Mouse (Mus musculus): Measurements from ENCODE around the gene Rbm41. TPM values are rescaled to one million over a fixed set of nuclear protein-coding genes. Genes with fewer than 3 reads are reported as not detected.

Rbm41 gene
- 1 to 10 TPM; 9.2 to 10.0 TPM for total RNA-seq (2021)
- long read RNA-seq, result 0 reads

DNA sequence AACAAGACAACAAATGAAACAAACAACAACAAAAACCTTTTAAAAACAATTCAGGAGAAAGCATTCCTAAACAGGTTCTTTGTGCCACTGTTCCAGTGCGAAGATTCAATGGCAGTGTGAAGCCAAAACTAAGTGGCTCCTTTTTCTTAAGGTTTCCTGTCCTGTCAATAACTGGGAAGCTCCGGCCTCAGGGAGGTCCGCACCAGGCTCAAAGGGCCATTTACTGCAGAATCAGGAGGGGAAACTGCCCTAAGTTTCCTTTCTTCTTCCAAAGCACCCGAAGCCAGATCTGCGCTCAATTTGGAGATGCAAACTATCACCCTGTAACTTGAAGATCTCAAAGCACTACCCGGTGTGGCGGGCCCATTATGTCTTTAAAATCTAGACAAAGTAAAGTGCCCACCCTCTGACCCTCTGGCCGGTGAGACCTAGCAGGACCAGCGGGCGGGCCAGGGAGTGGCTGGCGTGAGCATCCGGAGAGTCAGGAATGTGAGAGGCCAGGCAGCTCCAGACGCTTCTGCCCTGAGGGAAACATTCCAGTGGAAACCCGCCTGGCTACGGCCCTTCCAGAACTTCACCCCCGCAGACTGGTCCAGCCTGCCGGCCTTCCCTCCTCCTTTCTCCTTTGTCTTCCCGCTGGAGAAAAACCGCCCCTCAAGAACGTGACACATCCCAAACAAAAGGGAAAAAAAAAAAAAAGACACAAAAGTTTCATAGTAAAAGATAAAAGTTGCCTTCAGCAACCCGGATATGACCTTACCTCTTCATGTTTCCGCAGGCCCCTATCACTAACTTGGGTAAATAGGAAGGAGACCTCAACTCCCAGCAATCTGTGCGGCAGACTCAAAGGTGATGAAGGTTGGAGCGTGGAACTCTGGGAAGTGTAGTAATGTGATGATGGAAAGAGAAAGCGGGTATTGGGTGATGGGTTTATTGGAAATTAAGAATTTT, at the start of gene Rbm41:
TSS of gene Rbm41 (minus strand) at position 856 of the 951 bp plus-strand sequence.
- peak; percentile 10 to 37 for DNase-seq (ENCODE audit: low spot score in 2 of 2)

DNA sequence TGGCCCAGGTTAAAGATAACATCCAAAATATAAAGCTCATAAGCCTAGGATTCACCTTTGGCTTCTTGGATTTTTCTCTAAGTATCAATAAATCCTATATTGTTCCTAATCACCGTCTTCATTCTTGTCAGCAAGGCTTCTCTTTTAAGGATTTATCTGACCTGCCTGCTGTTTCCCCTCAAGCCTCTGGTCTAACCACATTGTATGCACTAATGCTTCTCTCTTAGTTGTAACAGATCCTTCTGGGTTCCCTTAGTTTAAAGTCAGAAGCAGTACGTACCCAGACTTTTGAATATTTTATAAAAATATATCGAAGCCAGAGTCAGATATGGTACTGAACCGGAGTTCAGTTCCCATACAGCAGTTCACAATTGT, 283 bp upstream of the Rbm41 start:
- DNase-seq (ENCODE audit: low spot score in 2 of 2), result no peak

DNA sequence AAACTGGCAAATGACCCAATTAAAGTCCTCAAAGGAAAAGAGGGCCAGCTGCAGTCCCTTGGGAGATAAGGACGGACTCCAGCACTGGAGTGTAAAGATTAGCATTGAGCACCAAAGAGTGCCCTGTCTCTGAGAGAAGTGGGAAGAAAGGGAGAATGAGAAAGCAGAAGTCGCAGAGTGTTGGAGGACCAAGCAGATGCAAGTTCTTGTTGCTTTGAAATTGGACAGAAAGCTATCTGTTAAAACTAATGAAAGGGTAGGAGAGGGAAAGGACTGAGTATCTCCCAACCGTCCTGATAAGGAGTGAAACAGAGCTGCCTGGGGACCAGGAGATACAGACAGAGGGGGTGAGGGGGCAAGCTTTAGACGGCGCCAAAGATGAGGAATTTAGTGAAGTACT, 16.3 kb downstream of the Rbm41 start:
- no peak for DNase-seq (ENCODE audit: low spot score in 2 of 2)

DNA sequence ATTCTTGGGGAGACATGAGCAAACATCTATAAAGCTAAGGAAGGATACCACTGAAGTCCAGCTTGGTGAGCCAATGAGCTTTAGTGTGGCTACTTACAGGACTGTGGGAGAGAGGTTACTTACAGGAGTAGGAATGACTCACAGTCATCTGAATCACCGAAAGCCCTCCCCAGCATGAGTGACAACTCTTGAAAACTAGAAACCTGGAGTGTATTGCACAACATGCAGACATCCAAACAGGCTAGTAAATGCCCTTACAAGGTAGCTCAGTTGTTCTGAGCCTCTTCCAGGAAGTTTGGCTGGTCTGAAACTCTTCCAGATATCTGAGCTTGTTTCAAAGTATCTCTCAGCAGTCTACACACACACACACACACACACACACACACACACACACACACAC, 64.9 kb downstream of the Rbm41 start:
- DNase-seq (ENCODE audit: low spot score in 2 of 2), result no peak

DNA sequence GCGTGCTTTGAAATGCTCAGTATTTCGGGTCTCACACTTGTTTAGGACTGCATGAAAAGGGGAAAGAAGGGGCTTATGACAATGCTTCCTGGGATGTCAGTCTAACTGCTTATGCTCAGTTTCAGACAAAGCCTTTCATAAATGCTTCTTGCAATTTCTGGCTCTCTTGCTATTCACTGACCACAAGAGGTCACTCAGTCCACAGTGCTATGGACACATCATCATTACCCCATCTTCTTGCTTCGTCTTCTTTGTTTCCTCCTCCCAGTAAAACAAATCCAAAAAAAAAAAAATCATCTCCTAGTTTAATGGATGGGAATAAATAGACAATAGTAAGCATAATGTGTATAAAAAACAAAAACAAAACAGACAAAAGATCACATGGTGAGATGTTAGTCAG, 65.9 kb downstream of the Rbm41 start:
- no peak for DNase-seq (ENCODE audit: low spot score in 2 of 2)

DNA sequence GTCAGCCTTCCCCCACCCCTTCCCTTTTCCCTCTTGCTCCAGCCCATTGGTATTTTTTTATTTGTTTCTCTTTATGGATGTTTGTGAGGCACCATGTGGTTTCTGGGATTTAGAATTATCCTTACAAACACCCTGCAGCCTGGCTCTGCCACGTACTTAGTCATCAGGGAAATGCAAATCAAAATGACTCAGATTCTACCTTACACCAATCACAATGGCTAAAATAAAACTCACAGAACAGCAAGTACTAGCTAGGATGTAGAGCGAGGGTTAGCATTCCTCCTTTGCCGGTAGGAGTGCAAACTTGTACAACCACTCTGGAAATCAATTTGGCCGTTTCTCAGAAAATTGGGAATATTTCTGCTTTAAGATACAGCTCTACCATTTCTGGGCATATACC, 77.8 kb downstream of the Rbm41 start:
- DNase-seq (ENCODE audit: low spot score in 2 of 2), result no peak

DNA sequence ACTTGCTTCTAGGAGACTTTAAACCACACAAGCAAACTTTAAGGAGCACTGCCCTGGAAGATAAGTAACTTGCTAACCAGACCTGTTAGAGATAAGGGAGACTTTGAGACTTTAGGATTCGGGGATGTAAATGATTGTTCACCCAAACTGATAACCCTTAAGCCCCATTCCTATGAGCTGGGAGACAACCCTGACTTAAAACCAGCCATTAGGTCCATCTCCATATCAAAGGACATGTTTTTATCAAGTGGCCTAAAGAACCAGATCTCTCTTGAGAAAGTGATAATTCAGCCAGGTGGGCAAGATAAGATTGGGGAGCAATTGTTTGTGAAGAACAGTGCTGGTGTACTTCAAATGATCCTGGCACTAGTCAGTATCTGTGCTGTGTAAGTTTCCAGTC, 107.0 kb downstream of the Rbm41 start:
- DNase-seq (ENCODE audit: low spot score in 2 of 2), result no peak

DNA sequence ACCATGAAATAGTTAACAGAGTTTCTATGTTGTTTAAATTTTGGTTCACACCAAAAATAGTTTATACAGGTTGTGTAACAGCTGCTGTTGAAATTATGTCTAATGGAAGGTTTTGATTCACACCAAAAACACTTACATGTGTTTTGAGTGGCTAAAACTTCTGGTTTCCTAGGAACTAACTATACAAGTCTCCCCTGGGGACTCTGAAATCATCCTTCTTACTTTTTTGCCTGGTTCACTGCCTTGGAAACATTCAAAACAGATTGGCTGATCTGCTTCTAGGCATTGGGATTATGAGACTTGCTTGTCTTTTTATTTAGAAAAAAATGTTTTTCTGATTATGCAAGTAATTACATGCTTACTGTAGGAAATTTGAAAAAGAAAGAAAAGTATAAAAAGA, 115.2 kb downstream of the Rbm41 start:
- no peak for DNase-seq (ENCODE audit: low spot score in 2 of 2)

DNA sequence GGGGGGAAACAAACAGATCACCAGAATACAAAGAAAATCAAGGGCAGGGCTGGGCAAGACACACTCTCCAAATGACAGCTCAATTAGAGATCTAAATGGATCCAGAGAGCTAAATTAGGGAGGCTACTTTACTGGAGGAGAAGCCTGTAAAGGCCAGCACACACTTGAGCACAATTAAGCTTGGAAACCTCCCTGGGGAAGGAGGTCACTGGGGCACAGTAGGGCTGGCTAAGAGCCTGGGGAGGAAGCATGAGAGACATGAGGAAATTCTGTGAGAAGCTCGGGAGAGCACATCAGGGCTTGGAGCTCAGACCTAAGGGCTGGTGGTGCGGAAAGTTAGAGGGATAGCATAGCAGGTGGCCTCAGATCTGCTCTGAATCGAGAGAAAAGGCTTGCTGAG, 120.5 kb downstream of the Rbm41 start:
- no peak for DNase-seq (ENCODE audit: low spot score in 2 of 2)

DNA sequence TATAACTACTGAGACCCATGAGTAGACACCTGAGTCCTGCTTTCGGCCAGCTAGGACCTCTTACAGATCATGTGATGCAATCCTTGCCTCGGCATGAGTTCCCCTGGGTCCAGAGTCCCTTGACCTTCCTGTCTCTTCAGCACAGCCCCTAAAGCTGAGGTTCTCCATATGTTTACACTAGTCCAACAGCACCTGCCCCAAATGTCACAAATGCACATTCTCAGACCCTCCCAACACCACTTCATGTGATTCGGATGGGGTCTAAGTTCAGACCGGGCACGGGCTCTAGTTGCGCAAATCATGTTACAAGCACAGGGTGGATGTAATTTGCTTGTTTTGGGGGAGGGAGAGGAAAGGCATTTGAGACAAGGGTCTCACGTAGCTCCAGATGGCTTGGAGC, 121.3 kb downstream of the Rbm41 start:
- DNase-seq (ENCODE audit: low spot score in 2 of 2), result no peak

DNA sequence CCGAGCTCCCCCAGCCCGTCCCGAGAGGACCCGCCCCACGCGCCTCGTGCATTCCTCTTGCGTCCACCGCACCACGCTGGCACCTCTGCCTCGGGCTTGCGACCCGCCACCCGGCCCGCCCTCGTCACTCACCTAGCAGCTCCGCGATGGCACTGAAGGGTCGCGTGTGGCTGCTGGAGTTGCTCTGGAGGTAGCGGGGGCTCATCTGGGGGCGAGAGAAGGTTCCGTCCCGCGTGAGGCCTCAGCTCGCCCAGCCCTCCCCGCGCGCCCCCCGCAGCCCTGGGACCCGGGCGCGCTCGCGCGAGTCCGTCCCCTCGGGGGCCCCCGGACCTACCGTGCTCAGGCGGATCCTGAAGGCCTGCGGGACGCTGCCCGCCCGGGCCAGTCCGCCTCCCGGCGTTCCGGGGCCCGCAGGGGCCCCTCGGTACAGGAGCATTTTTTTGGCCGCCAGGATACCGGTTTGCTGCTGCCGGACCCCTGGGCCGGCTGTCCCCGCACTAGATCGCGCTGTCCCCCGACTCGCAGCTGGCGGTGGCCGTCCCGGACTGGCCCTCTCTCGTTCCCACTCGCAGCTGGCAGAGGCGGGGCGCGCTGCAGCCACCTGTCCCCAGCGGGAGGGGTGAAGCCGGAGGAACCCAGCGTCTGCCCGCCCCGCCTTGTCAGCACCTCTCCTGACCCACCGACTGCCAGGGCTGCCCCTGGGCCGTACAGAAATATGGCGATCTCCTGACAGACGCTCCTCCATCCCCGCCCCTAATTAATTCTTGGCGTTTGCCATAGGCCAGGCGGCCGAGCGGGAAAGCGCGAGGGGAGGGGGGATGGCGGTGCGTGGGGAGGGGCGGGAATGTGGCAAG, 127.2 kb downstream of the Rbm41 start, which contains the start of gene Morc4:
TSS of gene Morc4 (minus strand) at position 740 of the 854 bp plus-strand sequence.
- peak; percentile 33 to 48 for DNase-seq (ENCODE audit: low spot score in 2 of 2)

DNA sequence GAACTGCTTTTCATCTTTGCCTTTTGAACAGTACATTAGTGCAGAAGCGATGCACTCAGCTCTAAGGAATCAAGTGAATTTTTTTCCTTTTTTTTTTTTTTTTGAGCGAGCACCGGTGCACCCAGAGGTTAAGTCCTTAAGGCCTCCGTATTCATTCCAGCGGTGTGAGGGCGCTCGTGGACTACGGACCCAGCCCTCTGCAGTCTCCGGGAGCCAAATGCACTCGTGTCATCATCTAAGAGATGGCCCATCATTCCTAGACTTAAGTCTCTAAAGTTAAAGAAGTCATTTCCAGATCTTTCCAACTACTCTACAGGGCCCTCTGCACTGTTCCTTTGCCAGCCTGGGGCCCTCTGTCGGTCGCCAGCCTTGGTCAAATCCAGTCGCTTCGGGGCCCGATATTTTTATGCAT, 128.1 kb downstream of the Rbm41 start:
- peak; percentile 4 to 16 for DNase-seq (ENCODE audit: low spot score in 2 of 2)

DNA sequence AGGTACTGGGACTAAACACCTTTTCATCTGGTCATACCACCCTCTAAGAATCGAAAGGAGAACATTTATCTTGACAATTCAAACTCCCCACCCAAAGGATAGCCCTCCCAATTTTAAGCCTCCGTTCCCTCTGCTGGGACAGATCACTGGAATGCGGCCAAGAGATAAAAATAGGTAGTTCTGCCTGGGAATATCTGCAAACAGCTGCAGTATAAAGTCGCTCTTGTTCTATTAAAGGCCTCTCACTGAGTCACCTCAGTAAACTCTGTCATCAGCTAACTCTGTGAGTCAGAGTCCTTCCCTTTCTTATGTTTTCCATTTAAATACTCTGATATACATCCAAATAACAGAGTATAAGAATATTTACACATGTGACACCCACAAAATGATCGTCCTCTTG, 139.0 kb downstream of the Rbm41 start:
- no peak for DNase-seq (ENCODE audit: low spot score in 2 of 2)

DNA sequence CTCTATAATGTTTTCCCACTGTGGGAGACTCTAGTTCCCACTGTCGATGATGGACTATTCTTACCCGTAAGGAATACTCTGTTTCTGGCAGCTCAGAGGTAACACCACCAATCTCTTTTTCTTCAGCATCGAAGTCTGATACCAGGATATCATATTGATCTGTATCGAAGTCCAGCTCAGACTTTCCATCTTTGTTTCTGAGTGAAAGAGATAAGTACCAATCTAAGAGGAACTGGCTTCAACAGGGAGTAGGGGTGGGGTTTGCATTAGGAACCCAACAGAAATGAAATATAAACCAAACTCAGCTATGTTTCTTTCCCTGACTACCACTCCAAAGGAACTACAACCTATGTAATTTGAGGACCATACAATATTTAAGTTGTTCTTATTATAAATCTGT, 143.6 kb downstream of the Rbm41 start:
- DNase-seq (ENCODE audit: low spot score in 2 of 2), result no peak

DNA sequence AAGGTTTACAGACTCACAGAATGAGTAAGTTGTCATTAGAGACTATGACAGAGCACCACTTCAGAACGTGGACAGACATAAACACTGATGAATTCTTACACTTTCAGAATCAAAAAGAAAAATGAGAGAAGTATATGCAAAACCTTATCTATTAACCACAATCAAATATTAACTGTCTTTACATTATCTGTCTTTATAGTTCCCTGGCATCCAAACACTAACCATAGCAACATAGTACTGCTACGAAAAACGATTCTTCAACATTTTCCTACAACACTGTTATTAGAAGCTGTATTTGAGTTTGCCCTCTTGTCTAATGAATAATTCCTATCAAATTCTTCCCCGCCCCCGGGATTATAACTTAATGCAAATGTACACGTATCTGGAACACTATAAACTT, 157.3 kb downstream of the Rbm41 start:
- DNase-seq (ENCODE audit: low spot score in 2 of 2), result no peak

Other genes with a start within 250 kb of the Rbm41 start
- gene Ripply1, start 216.2 kb downstream of the Rbm41 start, total RNA-seq (2021), result not detected
- gene Cldn2, start 197.8 kb downstream of the Rbm41 start, total RNA-seq (2021), result 1 to 10 TPM in 1 of 2 experiments, under 1 TPM in 1; 0.91 to 3.1 TPM
- gene Morc4, start 126.9 kb downstream of the Rbm41 start, total RNA-seq (2021), result 1 to 10 TPM; 5.6 to 6.5 TPM
- gene Nup62cl, start 64.1 kb upstream of the Rbm41 start, total RNA-seq (2021), result under 1 TPM; 0.49 to 0.87 TPM
- gene Pih1h3b, start 64.3 kb upstream of the Rbm41 start, total RNA-seq (2021), result under 1 TPM in 1 of 2 experiments, not detected in 1; 0.23 TPM